Mouse (Mus musculus) lung, embryonic 15.5 days (tissue): ENCODE data around the gene Uevld. TPM values are rescaled to one million over a fixed set of nuclear protein-coding genes. Genes with fewer than 3 reads are reported as not detected.
A peak's percentile ranks its signal among the peaks of the same experiment; 100 is the strongest.

Experiments used
- ATAC-seq: fragments of 200-750 bp; cut with Nextera tagmentation; 2 replicates; pipeline ENCODE4 v1.8.0; 2017; ENCODE audit warnings: moderate number of reproducible peaks, borderline replicate concordance; ENCODE audit not compliant: low FRiP score, low TSS enrichment; ENCODE audit errors: extremely low read depth
- H3K27ac ChIP-seq: fragments of 300-500 bp; sonication (generic); 2 replicates; pipeline ENCODE4 v1.5.1; 2015; ENCODE audit warnings: moderate library complexity, mild to moderate bottlenecking, inconsistent platforms
- H3K27me3 ChIP-seq: fragments of 300-500 bp; sonication (generic); 2 replicates; pipeline ENCODE4 v1.6.1; 2015; ENCODE audit warnings: inconsistent platforms
- H3K36me3 ChIP-seq: fragments of 300-500 bp; sonication (generic); 2 replicates; pipeline ENCODE4 v1.6.1; 2015; ENCODE audit warnings: inconsistent platforms
- H3K4me1 ChIP-seq: fragments of 300-500 bp; sonication (generic); 2 replicates; pipeline ENCODE4 v1.6.1; 2015; ENCODE audit warnings: inconsistent platforms
- H3K4me2 ChIP-seq: fragments of 300-500 bp; sonication (generic); 2 replicates; pipeline ENCODE4 v1.6.1; 2015; ENCODE audit warnings: inconsistent platforms, mild to moderate bottlenecking, moderate library complexity
- H3K4me3 ChIP-seq: fragments of 300-500 bp; sonication (generic); 2 replicates; pipeline ENCODE4 v1.5.1; 2015; ENCODE audit warnings: mild to moderate bottlenecking, inconsistent platforms
- H3K9ac ChIP-seq: fragments of 300-500 bp; sonication (generic); 2 replicates; pipeline ENCODE4 v1.6.1; 2015; ENCODE audit warnings: inconsistent platforms
- H3K9me3 ChIP-seq: fragments of 300-500 bp; sonication (generic); 2 replicates; pipeline ENCODE4 v1.6.1; 2016; ENCODE audit warnings: inconsistent platforms
- WGBS: fragments of 180-500 bp; shearing (Covaris S2); methylation state at CpG from one replicate; pipeline ENCODE4 v1.1.7; 2015; 5-methylcytosine and 5-hydroxymethylcytosine counted together
- polyA plus RNA-seq: library from polyadenylated mRNA; unstranded; fragments of >200 nt; fragmentation: Nextera tagmentation; extraction: Ambion mirVana; gene quantifications from 2 replicates; pipeline ENCODE4 v1.2.1, GENCODE M21; 2015

Gene Uevld
- polyA plus RNA-seq, 1 experiment from 2014 or later: 13.1 TPM

DNA sequence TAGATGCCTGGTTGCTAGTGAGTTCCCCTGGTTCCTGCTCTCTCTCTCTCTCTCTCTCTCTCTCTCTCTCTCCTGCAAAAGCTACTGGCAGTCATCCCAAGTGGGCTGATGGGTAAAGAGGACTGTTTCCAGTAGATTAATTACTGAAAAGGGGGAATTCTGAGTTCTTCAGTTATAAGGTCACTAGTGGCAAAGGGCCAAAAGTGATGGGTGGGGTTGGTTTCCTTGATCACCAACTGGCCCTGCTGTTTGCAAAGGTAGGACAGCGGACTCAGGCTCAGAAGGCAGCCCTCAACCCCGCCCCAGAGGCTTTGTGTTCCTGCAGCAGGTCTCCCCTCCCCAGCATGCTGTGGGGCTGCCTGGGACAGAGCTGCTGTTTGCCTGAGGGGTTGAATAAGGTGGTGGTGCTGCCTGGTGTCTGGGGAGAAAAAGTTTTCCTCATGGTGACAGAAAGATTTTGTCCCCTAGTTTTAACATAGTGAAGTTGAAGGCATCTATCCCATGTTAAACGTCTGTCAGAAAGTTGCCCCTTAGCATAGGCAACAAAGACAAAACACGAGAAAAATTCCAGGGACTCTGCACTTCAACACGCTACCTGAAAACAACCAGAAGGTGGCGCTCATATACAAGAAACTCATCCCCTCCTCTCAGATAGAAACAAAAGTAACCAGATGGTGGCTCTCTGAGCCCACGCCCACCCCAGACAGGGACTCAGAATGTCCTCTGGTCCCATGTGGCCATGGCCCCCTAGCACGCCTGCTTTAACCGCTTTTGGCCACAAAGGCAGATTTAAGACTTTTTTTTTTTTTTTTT is 4.7 kb upstream of the Uevld start:
- Histone ChIP-seq H3K9ac (peak overlapping the region; percentile 15; the same call in 1 of the 2 replicates), H3K27ac (peak overlapping the region; percentile 69), H3K36me3 (no peaks in the 10 kb centered on the region), H3K4me3 (no peak overlapping the region), H3K9me3 (no peaks in the 10 kb centered on the region), H3K4me2 (peak overlapping the region; percentile 39), H3K4me1 (peaks cover 17% of the 10 kb centered on the region), H3K27me3 (peaks cover 4% of the 10 kb centered on the region; the same call in 1 of the 2 replicates)
- peak; percentile 86 for ATAC-seq
- 1% methylated on average over 9 of the region's 9 CpGs for WGBS

DNA sequence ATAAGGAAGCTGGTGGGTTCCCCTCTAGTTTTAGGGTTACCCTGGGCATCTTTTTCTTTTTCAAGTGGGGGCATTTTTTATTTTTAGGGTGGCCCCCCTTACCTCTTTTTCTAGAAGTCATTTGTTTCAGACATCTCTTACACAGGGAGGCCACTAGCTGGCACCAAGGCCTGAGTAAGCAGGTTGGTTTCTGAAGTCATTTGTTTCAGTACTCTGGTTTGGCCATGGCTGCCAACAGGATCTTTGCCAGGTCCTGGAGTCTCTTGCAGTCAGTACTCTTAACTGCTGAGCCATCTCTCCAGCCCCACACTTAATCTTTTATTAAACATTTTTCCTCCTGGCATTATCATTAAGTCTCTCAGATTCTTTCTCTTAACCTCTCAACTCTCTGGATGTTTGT is 3.8 kb upstream of the Uevld start:
- Histone ChIP-seq H3K4me1 (peaks cover 23% of the 10 kb centered on the region), H3K36me3 (no peaks in the 10 kb centered on the region), H3K4me2 (no peak overlapping the region), H3K9ac (no peak overlapping the region), H3K27ac (0 out of 2 replicates have a peak overlapping the region, but pooled peaks have one; percentile 69), H3K27me3 (peaks cover 4% of the 10 kb centered on the region; the same call in 1 of the 2 replicates), H3K9me3 (no peaks in the 10 kb centered on the region), H3K4me3 (no peak overlapping the region)
- no peak for ATAC-seq

- H3K9ac ChIP-seq: no peak overlapping the region
- H3K4me2 ChIP-seq: no peak overlapping the region
- peaks cover 24% of the 10 kb centered on the region for H3K4me1 ChIP-seq
- 37% methylated on average over 3 of the region's 3 CpGs for WGBS
- H3K9me3 ChIP-seq: no peaks in the 10 kb centered on the region
- no peak overlapping the region for H3K27ac ChIP-seq
- no peaks in the 10 kb centered on the region for H3K36me3 ChIP-seq
- ATAC-seq: no peak
- H3K27me3 ChIP-seq: peaks cover 4% of the 10 kb centered on the region; the same call in 1 of the 2 replicates
- H3K4me3 ChIP-seq: no peak overlapping the region
Observed at GRCm38 (mm10) chr7:46960991-46961390, 2.7 kb upstream of the Uevld start.

DNA sequence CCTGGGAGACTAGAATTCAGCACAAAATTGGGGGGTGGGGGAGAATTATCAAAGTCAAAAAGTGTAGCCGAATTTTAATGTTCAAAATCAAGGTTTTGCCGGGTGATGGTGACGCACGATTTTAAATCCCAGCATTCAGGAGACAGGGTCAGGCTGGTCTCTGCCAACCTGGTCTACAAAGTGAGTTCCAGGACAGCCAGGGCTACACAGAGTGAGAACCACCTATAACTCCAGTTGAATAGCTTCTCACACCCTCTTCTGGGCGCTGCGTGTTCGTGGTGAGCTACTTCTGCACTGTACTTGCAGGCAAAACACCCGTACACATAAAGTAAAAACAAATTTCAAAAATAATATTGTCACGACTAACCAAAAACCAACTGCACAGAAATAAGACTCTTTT is 526 bp upstream of the Uevld start:
- no peak for ATAC-seq
- peaks cover 24% of the 10 kb centered on the region for H3K4me1 ChIP-seq
- H3K9me3 ChIP-seq: no peaks in the 10 kb centered on the region
- peak overlapping the region; percentile 74; the same call in 1 of the 2 replicates for H3K9ac ChIP-seq
- H3K4me2 ChIP-seq: peak overlapping the region; percentile 73
- 14% methylated on average over 9 of the region's 9 CpGs for WGBS
- H3K4me3 ChIP-seq: peak overlapping the region; percentile 72
- no peak overlapping the region for H3K27ac ChIP-seq
- H3K27me3 ChIP-seq: peaks cover 4% of the 10 kb centered on the region; the same call in 1 of the 2 replicates
- H3K36me3 ChIP-seq: peaks cover 10% of the 10 kb centered on the region; the same call in 1 of the 2 replicates

GRCm38 (mm10) chr7:46935847-46936246 is 22.5 kb downstream of the Uevld start:
- Histone ChIP-seq H3K9me3 (no peaks in the 10 kb centered on the region), H3K4me2 (no peak overlapping the region), H3K36me3 (peaks cover 56% of the 10 kb centered on the region), H3K27me3 (no peaks in the 10 kb centered on the region), H3K4me3 (no peak overlapping the region), H3K27ac (no peak overlapping the region), H3K4me1 (0 out of 2 replicates have a peak, but pooled peaks cover 2% of the 10 kb centered on the region), H3K9ac (no peak overlapping the region)
- ATAC-seq: peak; percentile 8; the same call in 1 of the 2 replicates
- WGBS: 30% methylated on average over 4 of the region's 4 CpGs

DNA sequence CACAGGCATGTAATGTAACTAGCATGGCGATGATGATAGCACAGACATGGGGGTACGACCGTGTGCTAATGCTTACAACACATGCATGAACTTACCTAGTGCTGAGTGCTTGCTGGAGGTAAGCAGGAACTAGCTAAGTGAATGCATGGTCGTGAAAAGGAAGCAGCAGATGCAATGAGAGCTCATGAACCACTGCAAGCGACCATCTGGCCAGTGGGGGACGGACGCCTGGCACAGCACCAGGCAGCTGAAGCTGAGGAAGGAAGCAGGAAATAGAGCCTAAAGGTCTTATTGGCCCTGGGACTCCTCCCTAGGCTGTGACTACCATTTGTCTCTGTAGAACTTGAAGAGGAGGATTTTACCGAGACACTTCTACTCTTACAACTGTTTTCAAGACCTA is 23.5 kb downstream of the Uevld start:
- no peak for ATAC-seq
- H3K36me3 ChIP-seq: peaks cover 56% of the 10 kb centered on the region

GRCm38 (mm10) chr7:46931370-46931769 is 27.0 kb downstream of the Uevld start:
- no peak for ATAC-seq
- H3K36me3 ChIP-seq: peaks cover 44% of the 10 kb centered on the region

More for the DNA sequence above, 23.5 kb downstream of the Uevld start:
- H3K27ac ChIP-seq: 0 out of 2 replicates have a peak overlapping the region, but pooled peaks have one; percentile 5
- H3K27me3 ChIP-seq: no peaks in the 10 kb centered on the region
- H3K4me3 ChIP-seq: no peak overlapping the region
- H3K4me1 ChIP-seq: no peaks in the 10 kb centered on the region
- H3K9me3 ChIP-seq: no peaks in the 10 kb centered on the region
- 76% methylated on average over 8 of the region's 8 CpGs for WGBS
- no peak overlapping the region for H3K9ac ChIP-seq
- H3K4me2 ChIP-seq: no peak overlapping the region

GRCm38 (mm10) chr7:46928291-46928690 is 30.0 kb downstream of the Uevld start:
- H3K4me3 ChIP-seq: no peak overlapping the region
- no peaks in the 10 kb centered on the region for H3K4me1 ChIP-seq
- ATAC-seq: no peak
- no peaks in the 10 kb centered on the region for H3K27me3 ChIP-seq
- no peak overlapping the region for H3K4me2 ChIP-seq
- H3K9me3 ChIP-seq: no peaks in the 10 kb centered on the region
- no peak overlapping the region for H3K27ac ChIP-seq
- H3K36me3 ChIP-seq: peaks cover 30% of the 10 kb centered on the region
- WGBS: 85% methylated on average over 5 of the region's 5 CpGs
- no peak overlapping the region for H3K9ac ChIP-seq

More at GRCm38 (mm10) chr7:46931370-46931769, 27.0 kb downstream of the Uevld start:
- WGBS: 95% methylated on average over 3 of the region's 3 CpGs
- no peak overlapping the region for H3K4me2 ChIP-seq
- no peak overlapping the region for H3K27ac ChIP-seq
- H3K27me3 ChIP-seq: no peaks in the 10 kb centered on the region
- no peaks in the 10 kb centered on the region for H3K9me3 ChIP-seq
- H3K4me1 ChIP-seq: no peaks in the 10 kb centered on the region
- H3K4me3 ChIP-seq: no peak overlapping the region
- H3K9ac ChIP-seq: no peak overlapping the region

GRCm38 (mm10) chr7:46922075-46922474 is 36.3 kb downstream of the Uevld start:
- Histone ChIP-seq H3K4me2 (no peak overlapping the region), H3K36me3 (no peaks in the 10 kb centered on the region; the same call in 1 of the 2 replicates), H3K27ac (no peak overlapping the region), H3K9me3 (no peaks in the 10 kb centered on the region), H3K4me3 (no peak overlapping the region), H3K4me1 (peaks cover 30% of the 10 kb centered on the region), H3K27me3 (no peaks in the 10 kb centered on the region), H3K9ac (no peak overlapping the region)
- no peak for ATAC-seq
- 41% methylated on average over 4 of the region's 4 CpGs for WGBS

- Histone ChIP-seq H3K27ac (peak within 1 kb of the TSS; percentile 98), H3K4me3 (peak within 1 kb of the TSS; percentile 75), H3K9ac (peak within 1 kb of the TSS; percentile 94), H3K36me3 (peaks cover 3% of the 10 kb centered on the region; the same call in 1 of the 2 replicates), H3K27me3 (no peaks in the 10 kb centered on the region), H3K9me3 (no peaks in the 10 kb centered on the region), H3K4me1 (peaks cover 37% of the 10 kb centered on the region), H3K4me2 (peak within 1 kb of the TSS; percentile 70)
- ATAC-seq: peak; percentile 96
- under 1% methylated on average over 75 of the region's 75 CpGs for WGBS
Observed at GRCm38 (mm10) chr7:46919551-46920176, 38.7 kb downstream of the Uevld start, which contains the start of gene Tsg101. TSS of gene Tsg101 (minus strand) at chr7:46919969.

DNA sequence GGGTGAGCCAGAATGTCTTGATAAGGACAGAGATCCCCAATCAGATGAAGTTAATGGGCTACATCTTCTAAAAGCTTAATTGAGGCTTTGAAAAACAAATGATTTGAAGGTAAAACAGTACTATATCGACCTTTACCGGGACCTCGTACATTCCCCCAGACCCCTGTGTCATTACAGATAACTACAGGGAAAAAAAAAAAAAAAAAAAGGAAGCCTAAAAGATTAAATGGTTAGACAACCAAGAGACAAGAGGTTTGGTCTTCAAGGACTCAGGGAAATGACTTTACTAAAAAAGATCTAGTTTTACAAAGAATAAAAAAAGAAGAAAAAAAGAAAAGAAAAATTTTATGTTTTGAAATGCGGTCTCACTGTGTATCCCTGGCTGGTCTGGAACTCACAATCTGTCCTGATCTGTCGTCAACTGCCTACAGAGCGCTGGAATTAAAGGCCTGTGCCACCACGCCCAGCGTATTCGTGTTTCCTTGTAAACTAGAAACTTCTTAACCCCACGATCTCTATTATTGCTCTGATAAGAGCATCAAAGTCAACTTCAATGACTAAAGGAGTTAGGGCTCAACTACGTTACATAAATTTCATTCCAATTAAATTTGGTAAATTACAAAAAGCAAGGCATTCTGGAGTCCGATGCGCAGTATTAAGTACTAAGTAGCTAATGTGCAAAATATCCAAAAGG is 39.5 kb downstream of the Uevld start:
- peaks cover 3% of the 10 kb centered on the region; the same call in 1 of the 2 replicates for H3K36me3 ChIP-seq
- H3K4me1 ChIP-seq: peaks cover 37% of the 10 kb centered on the region
- H3K9ac ChIP-seq: peak overlapping the region; percentile 94
- ATAC-seq: no peak
- WGBS: 11% methylated on average over 13 of the region's 13 CpGs
- H3K4me2 ChIP-seq: peak overlapping the region; percentile 70
- H3K27ac ChIP-seq: peak overlapping the region; percentile 98
- peak overlapping the region; percentile 75 for H3K4me3 ChIP-seq
- H3K27me3 ChIP-seq: no peaks in the 10 kb centered on the region
- no peaks in the 10 kb centered on the region for H3K9me3 ChIP-seq
